Mouse (Mus musculus) layer of hippocampus, adult 9-10 months (tissue): ENCODE results near the gene Rpgrip1.

Experiments
- DNase-seq: peaks from one replicate; pipeline ENCODE4 v3.0.0; 2022; ENCODE audit warnings: low spot score

The Rpgrip1 gene

DNA sequence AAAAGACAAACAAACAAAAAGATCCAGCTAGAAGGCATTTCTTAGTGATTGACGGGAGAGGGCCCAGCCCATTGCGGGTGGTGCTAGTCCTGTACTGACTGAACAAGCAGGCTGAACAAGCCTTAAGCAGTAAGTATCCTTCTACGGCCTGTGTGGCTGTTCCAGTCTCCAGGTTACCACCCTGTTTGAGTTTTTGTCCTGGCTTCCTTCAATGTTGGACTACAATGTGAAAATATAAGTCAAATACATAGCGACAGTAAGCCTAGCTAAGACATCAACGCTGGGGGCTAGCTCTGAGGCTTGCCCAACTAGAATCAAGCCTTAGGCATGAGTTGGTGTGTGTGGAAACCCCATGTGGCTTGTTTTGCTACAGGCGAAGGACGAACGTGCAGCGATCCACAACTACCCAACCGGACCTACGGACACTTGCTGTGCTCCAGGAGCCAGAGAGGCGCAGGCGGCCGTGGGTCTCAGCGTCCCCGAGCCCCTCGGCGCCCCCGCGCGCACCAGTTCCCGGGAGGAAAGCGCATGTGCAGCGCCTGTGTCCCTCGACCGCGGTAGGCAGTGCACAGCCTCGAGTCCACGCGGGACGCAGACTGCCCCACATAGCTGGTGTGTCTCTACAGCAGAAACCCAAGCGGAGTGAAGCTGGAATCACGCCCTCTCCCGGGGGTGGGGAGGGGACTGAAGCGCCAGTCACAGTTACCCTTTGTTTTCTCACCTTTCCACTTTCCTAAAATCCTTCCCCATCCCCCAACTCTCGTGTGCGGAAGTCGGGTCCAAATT is 8.5 kb downstream of the Rpgrip1 start:
- no peak for DNase-seq

GRCm38 (mm10) chr14:52120169-52120568 is 9.7 kb downstream of the Rpgrip1 start:
- no peak for DNase-seq

GRCm38 (mm10) chr14:52123918-52124317 is 13.4 kb downstream of the Rpgrip1 start:
- peak; percentile 74 for DNase-seq

- DNase-seq, result no peak
These were observed 14.1 kb downstream of the Rpgrip1 start for GRCm38 (mm10) chr14:52124636-52125035.

DNA sequence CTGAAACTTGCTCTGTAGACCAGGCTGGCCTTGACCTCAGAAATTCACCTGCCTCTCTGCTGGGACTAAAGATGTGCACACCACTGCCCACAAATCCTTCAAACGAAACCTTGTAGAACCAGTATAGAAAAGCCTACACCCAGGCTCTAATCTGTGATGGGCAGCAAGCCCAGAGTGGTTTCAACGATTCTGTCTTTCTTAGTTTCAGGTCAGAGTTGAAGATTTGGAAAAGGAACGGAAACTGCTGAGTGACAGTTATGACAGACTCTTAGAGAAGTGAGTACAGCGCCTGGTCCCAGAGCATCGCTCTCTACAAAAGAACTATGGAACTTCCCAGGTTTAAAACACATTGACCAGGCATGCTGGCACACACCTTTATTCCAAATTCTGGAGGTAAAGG is 23.1 kb downstream of the Rpgrip1 start:
- DNase-seq, result no peak

DNA sequence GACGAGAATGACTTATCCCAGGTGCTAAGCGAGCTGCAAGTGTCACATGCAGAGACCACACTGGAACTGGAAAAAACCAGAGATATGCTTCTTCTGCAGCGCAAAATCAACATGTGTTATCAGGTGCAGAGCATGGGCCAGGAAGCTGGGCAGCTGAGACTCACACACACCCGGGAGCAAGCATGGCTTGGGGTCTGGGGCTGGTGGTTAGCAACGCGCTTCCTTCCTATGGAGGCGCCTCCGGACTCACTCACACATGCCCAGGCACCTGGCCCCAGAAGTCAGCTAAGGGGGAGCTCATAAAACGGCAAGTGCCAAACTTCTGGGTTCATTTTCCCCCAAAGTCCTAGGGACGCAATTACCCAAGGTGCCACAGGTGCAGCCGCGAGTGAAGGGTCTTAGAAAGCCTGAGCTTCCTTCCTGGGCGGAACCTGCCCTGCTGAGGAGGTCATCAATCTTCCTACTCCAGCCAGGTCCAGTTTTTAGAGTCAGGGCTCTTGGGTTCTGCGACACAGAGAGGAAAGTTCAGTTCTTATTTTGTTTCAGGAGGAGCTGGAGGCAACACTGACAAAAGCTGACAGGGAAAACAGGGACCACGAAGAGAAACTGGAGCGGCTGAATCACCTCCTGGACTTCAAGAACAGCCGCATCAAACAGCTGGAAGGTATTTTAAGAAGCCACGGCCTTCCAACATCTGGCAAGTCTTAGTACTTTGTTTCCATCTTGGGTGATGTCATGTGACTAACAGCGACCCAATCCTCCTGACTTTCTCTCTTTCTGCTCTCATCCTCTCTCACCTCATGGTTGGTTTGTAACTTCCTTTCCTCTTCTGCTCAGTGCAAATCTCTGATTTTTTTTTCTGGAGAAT is 30.3 kb downstream of the Rpgrip1 start:
- no peak for DNase-seq

DNA sequence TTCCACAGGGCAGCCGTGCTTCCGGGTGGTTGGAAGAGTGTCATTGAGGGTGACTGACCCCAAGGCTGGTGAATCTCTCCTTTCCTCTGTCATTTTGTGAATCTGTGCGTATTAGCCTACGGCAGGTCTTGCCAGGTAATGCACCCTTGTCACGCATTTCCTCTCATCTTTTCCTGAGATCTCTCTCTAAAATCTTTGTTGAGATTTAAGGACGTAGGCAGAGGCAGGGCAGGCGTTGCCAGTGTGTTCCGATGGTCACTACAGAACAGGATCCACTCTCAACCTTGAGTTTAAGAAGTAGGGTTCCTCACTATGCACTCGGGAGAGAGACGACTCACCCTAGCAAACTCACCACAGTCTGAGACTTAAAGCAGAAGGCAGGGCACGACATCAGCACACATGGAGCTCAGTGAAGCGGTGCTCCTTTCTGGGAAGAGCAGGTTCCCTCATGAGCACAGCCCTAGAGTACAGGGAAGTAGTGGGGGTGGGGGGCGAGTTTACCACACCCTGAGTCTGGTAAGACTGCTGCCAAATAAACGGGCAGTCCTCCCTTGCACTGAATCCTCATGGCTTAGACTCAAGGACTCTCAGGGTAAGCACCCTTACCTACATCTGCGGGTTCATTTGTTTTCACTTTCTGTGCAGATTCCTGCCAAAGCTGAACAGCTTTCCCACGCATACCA is 31.1 kb downstream of the Rpgrip1 start:
- no peak for DNase-seq

DNA sequence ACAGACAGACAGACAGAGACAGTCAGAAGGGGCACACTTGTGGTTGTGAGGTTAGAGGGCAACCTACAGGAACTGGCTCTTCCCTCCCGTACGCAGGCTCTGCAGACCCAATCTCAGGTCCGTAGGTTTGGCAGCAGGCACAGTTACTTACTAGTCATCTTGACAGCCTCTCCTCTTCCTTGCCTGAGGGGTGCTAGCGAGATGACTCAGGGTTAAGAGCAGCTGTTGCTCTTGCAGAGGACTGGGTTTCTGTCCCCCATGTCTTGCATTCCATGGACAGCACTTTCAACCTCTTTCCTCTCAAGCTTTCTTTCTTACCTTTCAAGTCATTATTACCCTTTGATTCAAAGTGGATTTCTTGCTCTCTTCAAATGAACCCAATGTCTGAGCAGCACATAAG is 33.7 kb downstream of the Rpgrip1 start:
- DNase-seq, result no peak

- DNase-seq, result no peak
These were observed 36.0 kb downstream of the Rpgrip1 start for GRCm38 (mm10) chr14:52146540-52146939.

- no peak for DNase-seq
These were observed 39.4 kb downstream of the Rpgrip1 start for GRCm38 (mm10) chr14:52149888-52150287.

DNA sequence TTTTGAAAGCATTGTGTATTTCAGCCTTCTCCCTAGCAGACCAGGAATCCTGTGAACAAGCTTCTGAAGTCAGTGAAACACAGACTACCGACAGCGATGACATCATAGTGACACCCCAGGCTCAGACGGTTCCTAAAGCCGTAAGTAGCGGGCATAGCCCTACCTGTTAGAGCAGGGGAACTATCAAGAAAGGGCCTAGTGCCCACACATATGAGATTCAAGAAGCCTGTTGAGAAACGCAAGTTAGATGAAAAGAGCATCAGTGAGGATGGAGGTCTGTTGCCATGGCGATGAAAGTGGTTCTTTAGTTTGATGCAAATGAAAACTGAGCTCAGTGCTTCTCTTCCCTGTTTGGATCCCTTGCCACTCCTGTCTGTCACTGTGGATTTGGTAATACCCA is 41.7 kb downstream of the Rpgrip1 start:
- DNase-seq, result peak; percentile 11

- no peak for DNase-seq
These were observed 42.1 kb downstream of the Rpgrip1 start for GRCm38 (mm10) chr14:52152613-52153012.

GRCm38 (mm10) chr14:52155008-52155407 is 44.5 kb downstream of the Rpgrip1 start:
- DNase-seq, result no peak

- no peak for DNase-seq
These were observed 50.4 kb downstream of the Rpgrip1 start for GRCm38 (mm10) chr14:52160911-52161310.

- no peak for DNase-seq
These were observed 56.1 kb downstream of the Rpgrip1 start for GRCm38 (mm10) chr14:52166571-52166970.

DNA sequence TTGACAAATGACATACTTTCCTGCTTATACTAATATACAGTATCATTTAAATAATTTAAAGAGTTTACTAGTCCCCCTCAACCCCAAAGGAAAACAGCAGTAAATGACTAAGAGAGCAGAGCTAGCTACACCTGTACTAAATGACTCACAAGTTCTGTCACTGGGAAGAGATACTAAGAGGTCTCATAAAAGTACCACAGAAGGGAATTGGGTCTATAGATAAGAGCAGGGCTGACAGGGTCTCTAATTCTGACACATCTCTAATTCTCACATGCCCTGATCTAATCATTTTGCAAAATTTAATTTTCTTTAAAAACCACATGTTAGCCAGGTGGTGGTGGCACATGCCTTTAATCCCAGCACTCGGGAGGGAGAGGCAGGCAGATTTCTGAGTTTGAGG is 78.3 kb downstream of the Rpgrip1 start:
- DNase-seq, result no peak

GRCm38 (mm10) chr14:52189519-52189918 is 79.0 kb downstream of the Rpgrip1 start:
- no peak for DNase-seq

DNA sequence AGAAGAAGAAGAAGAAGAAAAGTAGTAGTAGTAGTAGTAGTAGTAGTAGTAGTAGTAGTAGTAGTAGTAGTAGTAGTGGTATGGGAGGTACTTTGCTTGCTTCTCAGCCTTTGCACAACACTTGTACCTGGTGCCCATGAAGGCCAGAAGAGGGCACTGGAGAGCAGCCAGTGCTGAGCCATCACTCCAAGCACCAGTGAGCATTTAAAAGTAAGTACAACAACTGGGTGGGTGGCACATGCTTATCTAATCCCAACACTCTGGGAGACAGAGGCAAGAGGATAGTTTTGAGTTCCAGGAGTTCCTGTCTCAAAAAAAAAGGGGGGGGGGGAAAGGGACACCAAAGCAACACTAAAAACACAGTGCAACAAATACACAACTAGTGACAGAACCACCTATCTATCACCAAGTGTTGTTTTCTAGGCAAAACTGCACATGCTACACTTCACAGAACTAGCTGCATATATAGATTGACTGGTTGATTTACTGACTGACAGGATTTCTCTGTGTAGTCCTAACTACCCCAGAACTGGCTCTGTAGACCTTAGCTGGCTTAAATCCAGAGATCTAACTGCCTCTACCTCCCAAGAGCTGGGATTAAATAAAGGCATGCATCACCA is 80.3 kb downstream of the Rpgrip1 start:
- DNase-seq, result no peak

DNA sequence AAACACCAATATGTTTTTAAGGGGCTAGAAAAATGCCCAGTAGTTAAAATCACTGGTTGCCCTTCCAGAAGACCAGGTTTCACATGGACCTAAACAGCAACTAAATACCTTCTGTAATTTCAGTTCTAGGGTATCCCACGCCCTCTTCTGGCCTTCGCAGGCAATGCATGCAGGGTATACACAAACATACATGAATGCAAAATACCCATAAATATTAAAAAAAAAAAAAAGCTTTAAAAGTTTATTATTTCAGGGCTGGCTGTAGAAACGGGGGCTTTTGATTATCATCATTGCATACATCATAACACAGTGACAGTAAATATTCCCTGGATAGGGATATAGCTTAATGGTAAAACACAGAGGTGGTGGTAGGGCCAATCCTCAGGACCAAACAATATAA is 85.2 kb downstream of the Rpgrip1 start:
- DNase-seq, result no peak

GRCm38 (mm10) chr14:52196230-52197155 is 86.0 kb downstream of the Rpgrip1 start:
- no peak for DNase-seq
